Mouse (Mus musculus) small intestine, adult 2 months (tissue): ENCODE measurements around the gene Cirbp. TPM values are rescaled to one million over a fixed set of nuclear protein-coding genes. Genes with fewer than 3 reads are reported as not detected.

Experiments
- H3K27ac ChIP-seq: fragments of 200-500 bp; 2 replicates; pipeline ENCODE4 v1.5.1; 2012; ENCODE audit warnings: low read depth, low read length, control low read depth, inconsistent platforms; ENCODE audit not compliant: insufficient read depth
- H3K27me3 ChIP-seq: fragments of 200-500 bp; 2 replicates; pipeline ENCODE4 v1.6.1; 2012; ENCODE audit warnings: mild to moderate bottlenecking, moderate library complexity, low read length, inconsistent platforms; ENCODE audit not compliant: control insufficient read depth, insufficient read depth
- H3K36me3 ChIP-seq: fragments of 200-500 bp; 2 replicates; pipeline ENCODE4 v1.6.1; 2012; ENCODE audit warnings: mild to moderate bottlenecking, low read length, control low read depth, inconsistent platforms; ENCODE audit not compliant: control insufficient read depth, insufficient read depth
- H3K4me1 ChIP-seq: fragments of 200-500 bp; 2 replicates; pipeline ENCODE4 v1.6.1; 2012; ENCODE audit warnings: low read length, inconsistent platforms, mixed read lengths; ENCODE audit not compliant: control insufficient read depth, insufficient read depth, insufficient read length
- H3K4me3 ChIP-seq: fragments of 200-500 bp; 2 replicates; pipeline ENCODE4 v1.5.1; 2012; ENCODE audit warnings: low read depth, mild to moderate bottlenecking, control low read depth, inconsistent platforms, low read length, moderate library complexity
- CTCF ChIP-seq: fragments of 200-500 bp; IDR thresholded peaks from 2 replicates; pipeline ENCODE4 v1.5.1; 2012; ENCODE audit warnings: low read depth, mild to moderate bottlenecking, control low read depth, inconsistent platforms, low read length, moderate library complexity, mixed read lengths; ENCODE audit not compliant: insufficient replicate concordance, insufficient read length; ENCODE audit errors: extremely low read depth
- POLR2A ChIP-seq: fragments of 200-500 bp; IDR thresholded peaks from 2 replicates; pipeline ENCODE4 v1.6.1; 2012; ENCODE audit warnings: low read depth, mild to moderate bottlenecking, control low read depth, inconsistent platforms, low read length, moderate library complexity
- WGBS: fragments of 180-500 bp; shearing (Covaris S2); methylation state at CpG from one replicate; pipeline ENCODE4 v1.1.7; 2018; 5-methylcytosine and 5-hydroxymethylcytosine counted together
- polyA plus RNA-seq: library from polyadenylated mRNA; depleted of rRNA; stranded (reverse); fragments of >200 nt; gene quantifications from 2 replicates; pipeline ENCODE4 v1.2.3, GENCODE M21; 2012

The Cirbp gene
- polyA plus RNA-seq, 1 experiment, result 48.0 TPM

DNA sequence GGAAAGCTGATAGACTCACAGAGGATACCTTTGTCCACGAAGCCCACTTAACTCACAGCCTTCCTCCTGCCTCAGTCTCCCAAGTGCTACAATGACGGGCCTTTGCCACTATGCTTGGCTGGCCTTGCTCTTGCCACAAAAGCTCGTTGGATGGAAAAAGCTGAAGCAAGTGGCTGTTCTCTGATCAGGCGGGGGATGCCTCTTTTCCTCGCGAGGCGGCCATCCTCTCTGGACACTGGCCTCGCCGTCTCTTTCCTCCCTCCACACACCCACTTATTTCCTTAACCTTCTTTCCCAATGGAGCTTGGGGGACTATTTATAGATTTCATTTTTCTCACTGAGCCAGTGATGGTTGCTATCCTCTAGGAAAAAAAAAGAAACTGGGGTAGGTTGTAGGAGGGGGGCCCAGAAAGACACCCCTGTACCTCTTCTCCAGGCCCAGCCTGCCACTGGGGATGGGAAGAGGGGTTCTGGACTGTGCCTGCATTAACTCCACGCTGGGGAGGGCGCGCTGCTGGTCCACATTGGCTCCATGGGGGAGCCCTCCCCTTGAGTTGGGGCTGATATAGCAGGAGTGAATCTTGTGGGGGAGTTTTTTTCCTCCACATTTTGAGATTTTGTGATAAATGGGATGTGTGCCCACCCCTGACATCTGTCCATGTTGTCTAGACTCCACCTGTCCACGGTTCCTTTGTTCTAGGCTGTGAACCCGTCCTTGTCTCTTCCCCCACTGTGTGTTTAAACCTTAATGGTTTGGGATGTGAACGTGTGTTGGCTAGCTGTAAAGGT, 8.4 kb upstream of the Cirbp start:
- Histone ChIP-seq H3K27ac (no peak overlapping the region), H3K27me3 (no peaks in the 10 kb centered on the region), H3K36me3 (peaks cover 54% of the 10 kb centered on the region), H3K4me3 (no peak overlapping the region), H3K4me1 (peaks cover 65% of the 10 kb centered on the region)
- WGBS, result 74% methylated on average over 15 of the region's 15 CpGs
- TF ChIP-seq CTCF (no peak), POLR2A (no peak)

DNA sequence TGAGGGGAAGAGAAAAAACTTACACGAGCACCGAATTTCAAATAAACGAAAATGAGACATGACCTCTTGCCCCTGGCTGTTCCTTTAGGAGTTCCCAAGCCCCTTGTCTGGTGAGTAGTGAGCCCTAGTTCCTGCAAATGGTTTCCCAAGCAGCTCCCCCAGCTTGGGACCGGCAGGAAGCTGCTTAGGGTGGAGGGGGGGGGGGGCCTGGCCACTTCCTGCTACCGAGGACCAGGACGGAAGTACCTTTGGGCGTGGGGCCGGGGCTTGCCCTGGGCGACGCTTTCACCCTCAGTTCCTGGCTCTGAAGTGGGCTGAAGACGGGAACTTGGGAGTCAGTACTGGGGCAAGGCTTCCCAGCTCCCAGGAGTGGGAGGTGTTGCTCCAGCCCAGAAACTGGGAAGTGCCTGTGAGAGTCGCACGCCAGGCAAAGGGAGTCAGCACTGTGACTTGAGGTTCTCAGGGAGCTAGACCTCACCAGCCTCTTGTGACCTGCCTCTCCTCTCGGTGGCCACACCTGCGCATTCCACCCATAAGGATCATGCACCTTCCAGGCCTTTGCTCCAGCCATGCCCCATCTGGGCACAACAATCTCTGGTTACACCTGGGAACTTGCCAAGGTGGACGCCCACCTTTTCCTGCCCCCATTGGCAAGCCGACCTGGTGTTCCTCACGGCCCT, 7.3 kb upstream of the Cirbp start:
- peak overlapping the region; percentile 94 for H3K27ac ChIP-seq
- peaks cover 60% of the 10 kb centered on the region for H3K4me1 ChIP-seq
- WGBS, result 4% methylated on average over 18 of the region's 18 CpGs
- TF ChIP-seq CTCF (no peak), POLR2A (no peak; the same call in 1 of the 2 replicates)
- H3K36me3 ChIP-seq, result peaks cover 43% of the 10 kb centered on the region
- peak overlapping the region; percentile 38 for H3K4me3 ChIP-seq
- no peaks in the 10 kb centered on the region for H3K27me3 ChIP-seq

DNA sequence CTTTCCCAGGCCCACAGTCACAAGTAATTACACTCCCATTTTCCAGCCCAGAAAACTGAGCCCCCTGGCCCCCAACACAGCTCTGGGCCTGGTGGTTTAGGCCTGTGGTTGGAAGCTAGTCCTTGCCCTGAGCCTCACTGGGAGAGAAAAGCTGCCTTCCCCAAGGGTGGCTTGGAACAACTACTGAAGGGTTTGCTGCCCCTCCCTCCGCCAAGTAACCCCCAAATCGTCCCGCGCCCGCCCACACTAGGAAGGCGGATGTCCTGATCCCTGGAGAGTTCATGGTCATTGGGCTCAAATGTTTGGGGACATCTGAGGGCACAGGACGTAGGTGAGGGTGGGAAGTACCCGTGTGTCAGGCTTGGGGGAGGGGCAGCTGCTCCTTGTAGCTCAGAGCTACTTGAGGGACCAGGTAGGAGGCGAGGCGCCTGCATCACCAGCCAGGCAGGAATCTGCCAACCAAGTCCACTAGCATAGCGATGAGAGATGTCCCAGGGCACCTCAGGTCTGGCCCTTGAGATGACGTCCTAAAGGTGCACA, 6.7 kb upstream of the Cirbp start:
- 18% methylated on average over 12 of the region's 12 CpGs for WGBS
- TF ChIP-seq POLR2A (no peak; the same call in 1 of the 2 replicates), CTCF (no peak)
- peaks cover 61% of the 10 kb centered on the region for H3K4me1 ChIP-seq

DNA sequence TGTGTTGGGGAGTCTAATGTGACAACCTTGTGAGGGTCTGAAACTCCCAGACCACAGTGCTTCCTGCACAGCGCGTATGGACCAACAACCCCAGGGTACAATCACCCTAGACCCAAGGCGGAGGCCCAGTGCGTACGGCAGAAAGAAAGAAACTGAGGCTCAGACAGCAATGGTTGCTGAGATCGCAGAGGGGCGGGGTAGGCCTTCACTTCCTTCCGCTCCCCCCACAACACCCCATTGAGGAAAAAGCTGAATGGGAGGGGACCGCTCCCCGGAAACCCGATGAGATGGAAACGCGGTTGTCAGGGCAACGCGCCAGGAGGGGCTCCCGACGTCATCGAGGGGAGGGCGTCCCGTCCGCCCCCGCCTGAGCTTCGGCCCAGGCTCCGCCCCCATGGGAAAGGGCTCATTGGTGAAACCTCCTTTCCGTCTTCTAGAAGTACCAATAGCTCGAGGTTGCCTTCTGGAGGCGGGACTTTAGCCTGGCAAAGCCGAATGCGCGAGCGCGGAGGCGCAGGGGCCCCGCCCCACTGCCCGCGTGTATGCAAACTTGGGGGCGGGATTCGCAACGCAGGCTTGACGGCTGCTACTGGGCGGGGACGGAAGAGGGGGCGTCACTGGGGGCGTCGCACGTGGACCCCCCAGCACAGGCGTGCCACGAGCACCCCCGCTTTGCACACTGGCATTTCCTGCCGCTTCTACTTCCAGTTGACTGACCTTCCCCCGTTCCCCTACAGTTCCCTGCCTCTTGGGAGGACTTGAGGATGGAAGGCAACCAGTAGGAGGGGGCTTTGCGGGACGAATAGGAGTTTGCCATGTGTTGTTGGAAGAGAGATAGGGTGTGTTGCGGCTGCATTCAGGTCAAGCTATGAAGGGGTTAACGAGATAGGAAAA, 6.0 kb upstream of the Cirbp start:
- TF ChIP-seq CTCF, result no peak
- TF ChIP-seq POLR2A, result no peak
- H3K4me1 ChIP-seq, result peaks cover 62% of the 10 kb centered on the region
- WGBS, result under 1% methylated on average over 55 of the region's 55 CpGs
- peak overlapping the region; percentile 58 for H3K4me3 ChIP-seq
- H3K27me3 ChIP-seq, result no peaks in the 10 kb centered on the region
- H3K27ac ChIP-seq, result peak overlapping the region; percentile 95
- H3K36me3 ChIP-seq, result peaks cover 29% of the 10 kb centered on the region

More for the DNA sequence above, 6.7 kb upstream of the Cirbp start:
- H3K36me3 ChIP-seq, result peaks cover 36% of the 10 kb centered on the region
- H3K27ac ChIP-seq, result peak overlapping the region; percentile 94
- no peaks in the 10 kb centered on the region for H3K27me3 ChIP-seq
- peak overlapping the region; percentile 54 for H3K4me3 ChIP-seq

DNA sequence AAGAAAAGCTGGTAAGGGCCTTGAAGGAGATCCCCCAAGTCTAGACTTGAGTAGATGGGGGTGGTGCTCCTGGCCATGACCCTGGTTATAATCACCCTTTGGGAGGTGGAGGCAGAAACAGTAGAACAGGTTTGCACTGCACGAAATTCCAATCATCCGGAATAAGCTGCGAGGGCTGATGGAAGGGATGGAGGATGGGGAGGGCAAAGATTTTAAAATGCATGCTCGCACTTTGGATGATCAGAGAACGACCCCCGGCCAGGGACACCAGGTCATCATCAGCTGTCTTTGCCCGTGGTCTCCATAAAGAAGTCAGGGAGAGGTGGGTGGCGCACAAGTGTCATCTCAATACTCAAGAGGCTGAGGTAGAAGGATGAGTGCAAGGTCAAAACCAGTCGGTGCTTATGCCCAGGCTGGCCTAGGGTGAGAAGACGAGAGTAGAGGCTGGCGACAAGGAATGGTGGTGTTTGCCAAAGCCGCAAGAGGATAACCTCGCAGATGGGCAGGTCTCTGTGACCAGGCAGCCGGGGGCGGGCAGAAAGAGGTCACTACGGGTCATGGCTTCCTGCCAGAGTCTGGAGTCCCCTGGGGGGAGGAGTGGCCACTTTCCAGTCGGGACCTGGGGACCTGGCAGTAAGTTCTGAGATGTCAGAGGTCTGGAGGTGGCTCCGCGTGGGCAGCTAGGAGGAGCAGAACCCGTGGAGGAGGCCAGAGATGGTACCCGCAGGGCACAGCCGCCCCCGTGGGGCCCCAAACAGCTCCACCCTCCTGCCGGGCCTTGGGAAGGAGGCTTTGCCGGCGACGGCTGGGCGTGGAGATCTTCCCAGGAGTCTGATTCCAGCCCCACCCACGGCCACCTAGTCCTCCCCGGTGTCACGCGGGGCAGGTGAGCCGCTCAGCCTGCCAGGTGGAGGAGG, 5.1 kb upstream of the Cirbp start:
- H3K27ac ChIP-seq, result peak overlapping the region; percentile 95
- H3K4me1 ChIP-seq, result peaks cover 63% of the 10 kb centered on the region
- TF ChIP-seq CTCF (no peak), POLR2A (peak; percentile 41; the same call in 1 of the 2 replicates)
- peaks cover 20% of the 10 kb centered on the region for H3K36me3 ChIP-seq
- peak overlapping the region; percentile 58 for H3K4me3 ChIP-seq
- 2% methylated on average over 33 of the region's 33 CpGs for WGBS
- no peaks in the 10 kb centered on the region for H3K27me3 ChIP-seq

DNA sequence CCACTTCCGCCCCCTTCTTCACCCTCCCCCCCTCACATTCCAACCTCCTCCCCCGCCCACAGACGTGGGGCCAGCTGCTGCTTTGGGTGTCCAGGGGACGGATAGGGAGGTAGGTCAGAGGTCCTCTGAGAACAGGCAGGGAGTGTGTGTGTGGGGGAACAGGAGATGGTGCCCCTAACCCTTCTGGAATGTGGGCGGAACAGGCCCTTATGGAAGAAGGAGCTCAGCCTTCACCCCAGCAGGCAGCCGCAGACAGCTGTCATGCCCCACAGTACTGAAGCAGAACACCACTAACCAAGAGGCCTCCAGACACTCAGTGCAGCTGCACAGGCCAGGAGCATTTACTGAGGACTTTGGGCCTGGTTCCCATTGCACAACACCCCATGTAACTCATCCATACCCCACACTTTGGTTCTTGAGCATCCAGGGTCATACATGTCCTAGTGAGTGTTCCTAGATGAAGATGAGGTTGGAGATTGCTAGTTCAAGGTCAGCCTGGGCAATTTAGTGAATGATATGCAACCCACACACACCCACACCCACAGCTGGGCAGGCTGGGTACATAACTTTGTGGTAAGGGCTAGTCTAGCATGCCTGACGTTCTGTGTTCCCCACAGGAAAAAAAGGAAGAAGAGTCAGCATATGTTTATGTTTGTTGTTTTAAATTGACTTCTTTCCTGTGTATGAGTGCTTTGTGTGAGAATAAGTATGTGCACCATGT, 4.1 kb upstream of the Cirbp start:
- Histone ChIP-seq H3K27me3 (no peaks in the 10 kb centered on the region), H3K36me3 (peaks cover 10% of the 10 kb centered on the region), H3K4me3 (peak overlapping the region; percentile 27), H3K4me1 (peaks cover 61% of the 10 kb centered on the region), H3K27ac (peak overlapping the region; percentile 81)
- WGBS, result 19% methylated on average over 7 of the region's 7 CpGs
- no peak for TF ChIP-seq POLR2A
- TF ChIP-seq CTCF, result no peak
